Mouse (Mus musculus): ENCODE results near the gene Dram1. TPM values are rescaled to one million over a fixed set of nuclear protein-coding genes. Genes with fewer than 3 reads are reported as not detected.
A peak's percentile ranks its signal among the peaks of the same experiment; 100 is the strongest.

Dram1 gene
- polyA plus RNA-seq, 1 experiment: 2.0 TPM

DNA sequence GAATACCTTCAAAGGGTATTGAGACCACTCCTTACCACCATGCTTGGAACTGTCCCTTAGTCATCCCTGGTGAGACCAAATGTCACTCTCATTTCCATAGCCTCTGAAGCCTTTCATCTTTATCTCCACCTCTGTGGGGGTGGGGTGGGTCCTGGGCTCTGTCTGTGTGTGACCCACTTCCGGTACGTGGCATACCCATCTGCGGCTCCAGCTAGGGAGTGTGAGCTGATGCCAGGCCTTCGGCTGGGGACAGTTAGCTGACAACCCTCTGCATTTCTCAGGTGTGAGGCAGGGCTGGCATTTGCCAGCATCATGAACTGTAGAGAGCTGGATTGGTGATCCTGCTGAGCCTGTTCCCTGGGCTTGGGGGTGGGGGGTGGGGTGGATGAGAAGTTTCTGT is 10.7 kb upstream of the Dram1 start:
- TF ChIP-seq CTCF (IDR thresholded peaks at IDR 0.05; ENCODE audit: extremely low read depth, insufficient read depth, low read length) (no peak), POLR2A (IDR thresholded peaks at IDR 0.05; ENCODE audit: extremely low read depth, insufficient read depth, low read length) (no peak)
- H3K4me1 ChIP-seq (ENCODE audit: control insufficient read depth, insufficient read depth, low read length): peaks cover 4% of the 10 kb centered on the region
- no peak overlapping the region for H3K4me3 ChIP-seq (ENCODE audit: insufficient read depth, low read length)
- H3K27ac ChIP-seq (ENCODE audit: insufficient read depth, low read length): no peak overlapping the region

- Histone ChIP-seq H3K4me3 (ENCODE audit: insufficient read depth, low read length) (no peak overlapping the region), H3K27ac (ENCODE audit: insufficient read depth, low read length) (no peak overlapping the region), H3K4me1 (ENCODE audit: control insufficient read depth, insufficient read depth, low read length) (peaks cover 2% of the 10 kb centered on the region)
- no peak for TF ChIP-seq CTCF (IDR thresholded peaks at IDR 0.05; ENCODE audit: extremely low read depth, insufficient read depth, low read length)
- no peak for TF ChIP-seq POLR2A (IDR thresholded peaks at IDR 0.05; ENCODE audit: extremely low read depth, insufficient read depth, low read length)
Observed at GRCm38 (mm10) chr10:88386251-88386650, 7.4 kb upstream of the Dram1 start.

GRCm38 (mm10) chr10:88385758-88386157 is 6.9 kb upstream of the Dram1 start:
- peaks cover 4% of the 10 kb centered on the region for H3K4me1 ChIP-seq (ENCODE audit: control insufficient read depth, insufficient read depth, low read length)
- TF ChIP-seq POLR2A (IDR thresholded peaks at IDR 0.05; ENCODE audit: extremely low read depth, insufficient read depth, low read length) (no peak), CTCF (IDR thresholded peaks at IDR 0.05; ENCODE audit: extremely low read depth, insufficient read depth, low read length) (no peak)
- H3K27ac ChIP-seq (ENCODE audit: insufficient read depth, low read length): no peak overlapping the region
- H3K4me3 ChIP-seq (ENCODE audit: insufficient read depth, low read length): no peak overlapping the region

GRCm38 (mm10) chr10:88385290-88385689 is 6.4 kb upstream of the Dram1 start:
- TF ChIP-seq POLR2A (IDR thresholded peaks at IDR 0.05; ENCODE audit: extremely low read depth, insufficient read depth, low read length) (no peak), CTCF (IDR thresholded peaks at IDR 0.05; ENCODE audit: extremely low read depth, insufficient read depth, low read length) (no peak)
- Histone ChIP-seq H3K4me1 (ENCODE audit: control insufficient read depth, insufficient read depth, low read length) (peaks cover 5% of the 10 kb centered on the region), H3K4me3 (ENCODE audit: insufficient read depth, low read length) (no peak overlapping the region), H3K27ac (ENCODE audit: insufficient read depth, low read length) (no peak overlapping the region)

GRCm38 (mm10) chr10:88384081-88384480 is 5.2 kb upstream of the Dram1 start:
- Histone ChIP-seq H3K4me3 (ENCODE audit: insufficient read depth, low read length) (no peak overlapping the region), H3K27ac (ENCODE audit: insufficient read depth, low read length) (no peak overlapping the region), H3K4me1 (ENCODE audit: control insufficient read depth, insufficient read depth, low read length) (peaks cover 5% of the 10 kb centered on the region)
- TF ChIP-seq CTCF (IDR thresholded peaks at IDR 0.05; ENCODE audit: extremely low read depth, insufficient read depth, low read length): no peak
- TF ChIP-seq POLR2A (IDR thresholded peaks at IDR 0.05; ENCODE audit: extremely low read depth, insufficient read depth, low read length): no peak

DNA sequence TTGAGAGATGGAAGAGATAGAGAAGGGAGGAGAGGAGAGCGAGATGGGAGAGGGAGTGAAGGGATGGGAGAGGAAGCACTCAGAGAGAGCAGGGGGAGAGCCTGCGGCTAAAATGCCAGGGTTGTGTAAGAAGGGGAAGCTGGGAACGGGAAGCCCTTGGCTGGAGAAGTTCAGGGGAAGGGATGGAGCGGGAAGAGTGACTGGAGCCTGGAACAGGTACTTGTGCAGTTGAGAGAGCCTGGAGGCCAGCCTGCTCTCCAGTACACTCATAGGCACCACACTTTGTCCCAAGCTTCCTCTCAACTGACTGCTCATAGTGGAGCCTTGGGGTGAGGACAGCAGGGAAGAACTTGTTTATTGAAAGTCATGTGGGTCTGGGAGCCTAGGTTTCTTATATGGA is 4.6 kb upstream of the Dram1 start:
- Histone ChIP-seq H3K4me3 (ENCODE audit: insufficient read depth, low read length) (no peak overlapping the region), H3K27ac (ENCODE audit: insufficient read depth, low read length) (no peak overlapping the region), H3K4me1 (ENCODE audit: control insufficient read depth, insufficient read depth, low read length) (peaks cover 5% of the 10 kb centered on the region)
- no peak for TF ChIP-seq POLR2A (IDR thresholded peaks at IDR 0.05; ENCODE audit: extremely low read depth, insufficient read depth, low read length)

DNA sequence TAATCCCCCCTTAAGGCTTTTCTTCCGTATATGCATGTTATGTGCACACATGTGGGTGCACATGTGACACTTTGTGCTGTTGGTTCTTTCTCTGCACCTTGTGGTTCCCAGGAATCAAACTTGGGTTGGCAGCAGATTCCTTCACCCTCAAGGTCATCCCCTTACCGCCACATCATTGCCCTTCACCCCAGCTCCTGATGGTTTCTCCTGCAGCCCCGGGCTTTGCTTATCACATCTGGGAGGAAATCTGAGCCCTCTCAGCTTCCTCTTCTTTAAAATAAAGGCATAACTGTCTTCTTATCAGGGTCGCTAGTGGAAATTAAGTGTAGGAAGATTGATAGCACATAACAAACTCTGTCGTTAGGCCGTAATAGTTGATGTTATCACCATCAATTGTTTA is 3.1 kb upstream of the Dram1 start:
- H3K27ac ChIP-seq (ENCODE audit: insufficient read depth, low read length): no peak overlapping the region
- H3K4me1 ChIP-seq (ENCODE audit: control insufficient read depth, insufficient read depth, low read length): peaks cover 7% of the 10 kb centered on the region
- no peak overlapping the region for H3K4me3 ChIP-seq (ENCODE audit: insufficient read depth, low read length)
- TF ChIP-seq CTCF (IDR thresholded peaks at IDR 0.05; ENCODE audit: extremely low read depth, insufficient read depth, low read length) (no peak), POLR2A (IDR thresholded peaks at IDR 0.05; ENCODE audit: extremely low read depth, insufficient read depth, low read length) (no peak)

DNA sequence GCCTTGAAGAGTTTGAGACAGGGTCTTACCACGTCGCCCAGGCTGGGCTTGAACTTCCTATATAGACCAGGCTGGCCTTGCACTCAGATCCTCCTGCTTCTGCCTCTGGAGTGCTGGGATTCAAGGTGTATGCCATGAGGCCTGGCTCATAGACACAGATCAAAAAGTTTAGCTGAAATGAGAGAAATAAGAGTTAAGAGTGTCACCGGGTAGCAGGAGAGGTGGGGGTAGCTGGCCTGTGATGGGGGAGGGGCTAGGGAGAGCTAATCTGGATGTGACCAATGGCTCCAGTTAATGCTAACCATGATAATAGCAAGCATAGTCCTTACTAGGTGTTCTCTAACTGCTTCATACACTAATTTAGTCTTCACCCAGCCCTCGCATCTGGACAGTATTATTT is 2.4 kb upstream of the Dram1 start:
- H3K4me3 ChIP-seq (ENCODE audit: insufficient read depth, low read length): no peak overlapping the region; the same call in 1 of the 2 replicates
- H3K4me1 ChIP-seq (ENCODE audit: control insufficient read depth, insufficient read depth, low read length): peaks cover 7% of the 10 kb centered on the region
- TF ChIP-seq POLR2A (IDR thresholded peaks at IDR 0.05; ENCODE audit: extremely low read depth, insufficient read depth, low read length): no peak
- TF ChIP-seq CTCF (IDR thresholded peaks at IDR 0.05; ENCODE audit: extremely low read depth, insufficient read depth, low read length): no peak
- peak overlapping the region; percentile 39; the same call in 1 of the 2 replicates for H3K27ac ChIP-seq (ENCODE audit: insufficient read depth, low read length)

GRCm38 (mm10) chr10:88380430-88381060 is 1.7 kb upstream of the Dram1 start:
- Histone ChIP-seq H3K4me1 (ENCODE audit: control insufficient read depth, insufficient read depth, low read length) (peaks cover 7% of the 10 kb centered on the region), H3K27ac (ENCODE audit: insufficient read depth, low read length) (0 out of 2 replicates have a peak overlapping the region, but pooled peaks have one; percentile 39), H3K4me3 (ENCODE audit: insufficient read depth, low read length) (peak overlapping the region; percentile 95)
- TF ChIP-seq POLR2A (IDR thresholded peaks at IDR 0.05; ENCODE audit: extremely low read depth, insufficient read depth, low read length) (no peak), CTCF (IDR thresholded peaks at IDR 0.05; ENCODE audit: extremely low read depth, insufficient read depth, low read length) (no peak)

DNA sequence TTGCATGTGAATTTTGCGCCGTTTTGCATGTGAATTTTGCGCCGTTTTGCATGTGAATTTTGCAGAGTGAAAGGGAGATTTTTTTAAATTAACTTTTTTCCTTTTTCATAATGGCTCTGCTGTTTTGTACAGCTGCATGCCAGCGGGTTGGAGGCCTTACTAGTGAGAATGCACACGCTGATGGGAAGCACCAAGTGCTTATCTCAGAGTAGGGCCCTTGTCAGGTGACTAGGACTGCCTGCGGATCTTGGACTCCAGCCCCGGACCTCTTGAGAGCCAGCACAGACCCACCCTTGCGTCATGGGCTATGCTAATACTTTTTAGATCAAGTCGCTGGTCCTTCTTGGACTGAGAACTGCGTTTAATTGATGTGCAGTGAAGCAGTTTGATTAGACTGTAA is 1.1 kb upstream of the Dram1 start:
- H3K27ac ChIP-seq (ENCODE audit: insufficient read depth, low read length): peak overlapping the region; percentile 60; the same call in 1 of the 2 replicates
- H3K4me3 ChIP-seq (ENCODE audit: insufficient read depth, low read length): peak overlapping the region; percentile 95
- TF ChIP-seq POLR2A (IDR thresholded peaks at IDR 0.05; ENCODE audit: extremely low read depth, insufficient read depth, low read length) (no peak), CTCF (IDR thresholded peaks at IDR 0.05; ENCODE audit: extremely low read depth, insufficient read depth, low read length) (no peak)
- H3K4me1 ChIP-seq (ENCODE audit: control insufficient read depth, insufficient read depth, low read length): peaks cover 7% of the 10 kb centered on the region
